Mouse (Mus musculus) limb, embryonic 10.5 days (tissue): ENCODE data around the gene Lrp1. TPM values are rescaled to one million over a fixed set of nuclear protein-coding genes. Genes with fewer than 3 reads are reported as not detected.

Experiments used
- DNase-seq: peaks from one replicate; pipeline ENCODE4 v3.0.0-alpha.2; 2017; ENCODE audit warnings: low spot score
- H3K27ac ChIP-seq: fragments of 300-500 bp; sonication (generic); 2 replicates; pipeline ENCODE4 v1.5.1; 2016; ENCODE audit warnings: mild to moderate bottlenecking
- H3K27me3 ChIP-seq: fragments of 300-500 bp; sonication (generic); 2 replicates; pipeline ENCODE4 v1.6.1; 2016; ENCODE audit warnings: low read depth, mild to moderate bottlenecking; ENCODE audit not compliant: poor library complexity, severe bottlenecking
- H3K36me3 ChIP-seq: fragments of 300-500 bp; sonication (generic); 2 replicates; pipeline ENCODE4 v1.6.1; 2016; ENCODE audit warnings: mild to moderate bottlenecking, moderate library complexity
- H3K4me1 ChIP-seq: fragments of 300-500 bp; sonication (generic); 2 replicates; pipeline ENCODE4 v1.6.1; 2016
- H3K4me3 ChIP-seq: fragments of 300-500 bp; sonication (generic); 2 replicates; pipeline ENCODE4 v1.5.1; 2016; ENCODE audit warnings: mild to moderate bottlenecking, moderate library complexity
- H3K9me3 ChIP-seq: fragments of 300-500 bp; sonication (generic); replicated peaks from 2 replicates; pipeline ENCODE4 v1.6.1; 2016; ENCODE audit warnings: mild to moderate bottlenecking
- WGBS: fragments of 180-500 bp; shearing (Covaris S2); methylation state at CpG from one replicate; pipeline ENCODE4 v1.1.7; 2016; 5-methylcytosine and 5-hydroxymethylcytosine counted together
- polyA plus RNA-seq: library from polyadenylated mRNA; unstranded; fragments of >200 nt; fragmentation: Nextera tagmentation; extraction: Ambion mirVana; gene quantifications from 2 replicates; pipeline ENCODE4 v1.2.1, GENCODE M21; 2016

Gene Lrp1
- polyA plus RNA-seq, 1 experiment from 2014 or later: 67.8 TPM

DNA sequence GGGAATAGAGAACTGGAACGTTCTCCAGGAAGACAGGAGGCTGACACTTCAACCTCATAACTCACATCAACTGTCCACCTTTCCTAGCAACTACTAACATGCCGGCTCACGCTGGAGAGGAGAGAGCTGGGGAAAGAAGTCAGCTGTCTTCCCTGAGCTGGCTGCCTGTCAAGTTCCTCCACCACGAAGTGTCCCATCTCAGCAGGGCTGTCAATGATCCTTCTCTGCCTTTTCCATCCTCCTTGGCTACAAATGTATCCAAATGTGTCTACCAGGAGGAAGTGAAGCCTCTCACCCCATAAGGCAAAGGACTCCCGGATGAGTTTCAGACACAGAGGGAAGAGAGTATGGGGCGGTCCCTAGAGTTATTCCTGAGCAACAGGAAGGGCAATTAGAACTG is 2.8 kb downstream of the Lrp1 start:
- peaks cover 13% of the 10 kb centered on the region for H3K36me3 ChIP-seq
- H3K4me1 ChIP-seq: peaks cover 94% of the 10 kb centered on the region
- peak overlapping the region; percentile 89 for H3K4me3 ChIP-seq
- no peak for DNase-seq
- H3K27ac ChIP-seq: no peak overlapping the region
- no peaks in the 10 kb centered on the region for H3K9me3 ChIP-seq
- 38% methylated on average over 6 of the region's 6 CpGs for WGBS
- no peaks in the 10 kb centered on the region for H3K27me3 ChIP-seq

GRCm38 (mm10) chr10:127617294-127617693 is 3.7 kb downstream of the Lrp1 start:
- peak overlapping the region; percentile 86 for H3K27ac ChIP-seq
- 68% methylated on average over 4 of the region's 4 CpGs for WGBS
- H3K4me1 ChIP-seq: peaks cover 97% of the 10 kb centered on the region
- H3K9me3 ChIP-seq: no peaks in the 10 kb centered on the region
- H3K36me3 ChIP-seq: peaks cover 22% of the 10 kb centered on the region
- H3K27me3 ChIP-seq: no peaks in the 10 kb centered on the region
- no peak for DNase-seq
- H3K4me3 ChIP-seq: peak overlapping the region; percentile 13; the same call in 1 of the 2 replicates

- Histone ChIP-seq H3K9me3 (no peaks in the 10 kb centered on the region), H3K27me3 (no peaks in the 10 kb centered on the region), H3K4me3 (peak overlapping the region; percentile 31), H3K4me1 (peaks cover 91% of the 10 kb centered on the region), H3K27ac (peak overlapping the region; percentile 86), H3K36me3 (peaks cover 32% of the 10 kb centered on the region)
- WGBS: 8% methylated on average over 7 of the region's 7 CpGs
- no peak for DNase-seq
Observed at GRCm38 (mm10) chr10:127616261-127616679, 4.7 kb downstream of the Lrp1 start.

DNA sequence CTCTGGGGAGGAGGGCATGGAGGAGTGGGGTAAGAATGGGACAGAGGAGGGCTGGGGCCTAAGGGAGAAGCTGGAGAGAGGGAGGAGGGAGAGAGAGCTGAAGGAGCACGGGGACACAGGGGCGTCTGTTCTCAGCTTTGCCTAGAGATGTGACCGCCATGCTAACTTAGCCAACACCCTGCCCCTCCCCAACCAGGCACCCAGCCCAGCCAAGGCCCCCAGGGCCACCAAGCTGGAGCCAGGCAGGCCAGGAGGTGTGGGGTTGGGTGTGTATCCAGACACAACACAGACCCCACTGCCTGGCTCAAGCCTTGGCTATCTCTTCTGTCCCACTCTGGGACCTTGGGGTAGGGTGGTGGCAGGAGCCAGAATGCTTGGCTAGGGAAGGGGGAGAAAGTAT is 5.4 kb downstream of the Lrp1 start:
- peaks cover 39% of the 10 kb centered on the region for H3K36me3 ChIP-seq
- peaks cover 86% of the 10 kb centered on the region for H3K4me1 ChIP-seq
- 76% methylated on average over 3 of the region's 3 CpGs for WGBS
- peak overlapping the region; percentile 86 for H3K27ac ChIP-seq
- peak overlapping the region; percentile 31 for H3K4me3 ChIP-seq
- no peaks in the 10 kb centered on the region for H3K9me3 ChIP-seq
- DNase-seq: no peak
- no peaks in the 10 kb centered on the region for H3K27me3 ChIP-seq

DNA sequence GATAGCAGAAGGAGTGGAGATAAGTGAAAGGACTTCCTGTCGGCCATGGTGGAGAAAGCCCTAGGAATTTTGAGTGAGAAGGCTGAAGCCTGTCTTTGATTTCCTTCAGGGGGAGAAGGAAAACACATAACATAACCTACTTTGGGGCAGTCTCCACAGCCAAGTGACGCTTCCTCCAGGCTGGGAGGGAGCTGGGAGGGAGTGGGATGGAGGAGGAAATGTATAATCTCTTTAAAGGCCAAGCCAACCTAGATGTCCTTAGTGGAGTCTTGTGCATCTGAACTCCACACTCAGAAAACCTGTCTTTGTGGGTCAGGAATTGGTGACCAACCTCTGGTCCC is 5.9 kb downstream of the Lrp1 start:
- H3K4me3 ChIP-seq: peak overlapping the region; percentile 31

DNA sequence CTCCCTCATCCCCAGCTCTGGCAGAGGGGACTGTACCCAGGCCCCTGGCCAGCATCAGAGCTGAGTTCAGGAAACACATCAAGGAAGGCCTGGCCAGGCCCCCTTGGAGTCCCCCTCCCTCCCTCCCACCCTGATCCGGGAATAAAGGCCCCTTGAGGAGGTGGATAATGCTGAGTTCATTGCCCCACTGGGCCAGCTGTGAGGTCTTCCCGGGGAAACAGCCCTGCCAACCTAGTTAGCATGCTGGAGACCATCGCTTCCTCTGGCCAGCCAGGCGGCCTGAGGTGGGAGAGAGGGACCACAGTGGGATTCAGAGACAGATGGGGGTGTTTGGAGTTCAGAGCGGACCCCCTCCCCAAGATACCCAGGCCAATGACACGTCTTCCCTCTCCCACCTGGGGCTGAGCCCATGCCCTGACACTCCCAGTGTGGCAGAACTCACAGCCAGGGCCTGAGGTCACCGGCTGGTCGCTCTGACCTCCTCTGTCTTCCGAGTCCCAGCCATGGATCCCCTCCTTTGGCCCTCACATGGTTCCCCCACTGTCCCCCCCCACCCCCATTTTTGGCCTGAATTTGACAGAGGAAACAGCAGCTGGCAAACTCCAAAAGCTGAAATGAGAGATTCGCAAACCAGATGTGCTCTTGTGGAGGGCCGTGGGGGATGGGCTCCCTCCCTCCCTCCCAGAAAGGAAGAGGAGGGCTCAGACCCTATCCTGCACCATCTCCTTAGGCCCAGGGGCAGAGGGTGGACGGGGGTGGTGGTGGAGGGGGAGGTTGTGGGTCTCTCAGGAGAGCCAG is 6.5 kb downstream of the Lrp1 start:
- H3K9me3 ChIP-seq: no peaks in the 10 kb centered on the region
- peaks cover 50% of the 10 kb centered on the region for H3K36me3 ChIP-seq
- WGBS: 10% methylated on average over 12 of the region's 12 CpGs
- H3K27ac ChIP-seq: peak overlapping the region; percentile 86
- H3K4me3 ChIP-seq: peak overlapping the region; percentile 31
- H3K4me1 ChIP-seq: peaks cover 79% of the 10 kb centered on the region
- no peaks in the 10 kb centered on the region for H3K27me3 ChIP-seq
- peak; percentile 64 for DNase-seq

More for the DNA sequence above, 5.9 kb downstream of the Lrp1 start:
- Histone ChIP-seq H3K27ac (peak overlapping the region; percentile 86), H3K36me3 (peaks cover 45% of the 10 kb centered on the region), H3K9me3 (no peaks in the 10 kb centered on the region), H3K27me3 (no peaks in the 10 kb centered on the region), H3K4me1 (peaks cover 80% of the 10 kb centered on the region)
- no peak for DNase-seq
- WGBS: 12% methylated on average over 2 of the region's 2 CpGs

DNA sequence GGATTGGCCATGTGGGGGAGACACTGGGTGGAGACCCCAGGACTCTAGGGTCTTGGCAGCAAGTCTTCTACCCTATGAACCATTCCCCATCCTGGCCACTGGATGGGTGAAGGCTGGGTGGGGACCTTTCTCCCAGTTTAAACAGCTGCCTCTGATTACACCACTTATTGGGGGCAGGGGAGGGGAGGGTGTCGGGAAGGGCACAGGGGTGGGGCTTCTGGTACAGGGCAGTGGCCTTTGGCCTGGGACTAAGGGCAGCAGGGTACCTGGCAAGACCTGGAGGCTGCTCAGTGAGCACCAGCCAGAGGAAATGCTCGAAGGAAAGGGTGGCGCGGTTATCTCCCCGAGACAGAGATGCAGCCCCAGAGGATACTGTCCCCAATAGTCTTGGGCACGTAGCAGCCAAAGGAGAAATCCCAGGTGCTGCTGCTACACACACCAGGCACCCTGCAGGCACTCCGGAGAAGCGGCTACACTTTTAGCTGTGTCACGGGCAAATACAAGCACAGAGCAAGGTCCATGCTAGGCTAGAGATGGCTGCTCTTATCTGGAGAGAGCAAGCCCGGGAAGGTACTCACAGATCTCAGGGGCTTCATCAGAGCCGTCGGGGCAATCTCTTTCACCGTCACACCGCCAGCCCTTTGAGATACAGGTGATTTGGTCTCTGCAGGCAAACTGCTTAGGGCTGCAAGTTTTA is 8.7 kb downstream of the Lrp1 start:
- no peak for DNase-seq
- H3K4me1 ChIP-seq: peaks cover 69% of the 10 kb centered on the region
- H3K9me3 ChIP-seq: no peaks in the 10 kb centered on the region
- no peak overlapping the region; the same call in 1 of the 2 replicates for H3K27ac ChIP-seq
- H3K27me3 ChIP-seq: no peaks in the 10 kb centered on the region
- WGBS: 89% methylated on average over 14 of the region's 14 CpGs
- no peak overlapping the region for H3K4me3 ChIP-seq
- H3K36me3 ChIP-seq: peaks cover 68% of the 10 kb centered on the region

- Histone ChIP-seq H3K36me3 (peaks cover 86% of the 10 kb centered on the region), H3K27ac (no peak overlapping the region), H3K27me3 (no peaks in the 10 kb centered on the region), H3K4me3 (no peak overlapping the region), H3K4me1 (peaks cover 53% of the 10 kb centered on the region), H3K9me3 (no peaks in the 10 kb centered on the region)
- no peak for DNase-seq
- WGBS: 88% methylated on average over 9 of the region's 9 CpGs
Observed at GRCm38 (mm10) chr10:127610066-127610415, 10.9 kb downstream of the Lrp1 start.

DNA sequence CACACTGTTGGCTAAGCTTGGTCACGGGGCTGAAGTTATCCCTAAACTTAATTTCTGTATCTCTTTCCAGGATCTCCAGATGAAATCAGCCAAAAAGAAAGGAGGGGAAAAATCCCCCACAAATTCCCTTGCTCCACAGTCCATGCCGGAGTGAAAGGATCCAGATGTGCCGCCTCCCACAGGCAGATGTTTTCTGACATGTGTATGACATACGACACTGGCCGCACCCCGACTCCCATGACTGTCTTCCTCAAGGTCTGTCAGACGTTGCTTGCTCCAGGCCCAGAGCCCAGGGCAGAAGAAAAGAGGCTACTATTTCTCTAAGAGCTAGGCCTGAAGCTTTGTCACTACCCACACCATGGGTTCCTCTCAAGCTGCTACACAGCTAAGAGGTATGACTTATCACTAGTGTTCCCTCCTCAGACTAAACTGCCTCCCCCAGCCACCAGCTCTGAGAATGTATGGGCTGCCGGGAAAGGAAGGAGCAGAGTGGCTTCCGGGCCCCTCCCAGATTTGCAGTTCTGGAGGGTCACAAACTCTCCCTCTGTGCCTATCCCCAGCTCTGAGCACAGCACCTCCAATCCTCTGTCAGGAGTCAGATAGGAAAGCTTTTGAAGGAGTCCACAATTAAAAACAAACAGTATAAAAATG is 11.4 kb downstream of the Lrp1 start:
- no peaks in the 10 kb centered on the region for H3K9me3 ChIP-seq
- H3K4me1 ChIP-seq: peaks cover 53% of the 10 kb centered on the region
- H3K27ac ChIP-seq: peak overlapping the region; percentile 16; the same call in 1 of the 2 replicates
- DNase-seq: no peak
- WGBS: 73% methylated on average over 9 of the region's 9 CpGs
- H3K27me3 ChIP-seq: no peaks in the 10 kb centered on the region
- peaks cover 91% of the 10 kb centered on the region for H3K36me3 ChIP-seq
- no peak overlapping the region for H3K4me3 ChIP-seq

DNA sequence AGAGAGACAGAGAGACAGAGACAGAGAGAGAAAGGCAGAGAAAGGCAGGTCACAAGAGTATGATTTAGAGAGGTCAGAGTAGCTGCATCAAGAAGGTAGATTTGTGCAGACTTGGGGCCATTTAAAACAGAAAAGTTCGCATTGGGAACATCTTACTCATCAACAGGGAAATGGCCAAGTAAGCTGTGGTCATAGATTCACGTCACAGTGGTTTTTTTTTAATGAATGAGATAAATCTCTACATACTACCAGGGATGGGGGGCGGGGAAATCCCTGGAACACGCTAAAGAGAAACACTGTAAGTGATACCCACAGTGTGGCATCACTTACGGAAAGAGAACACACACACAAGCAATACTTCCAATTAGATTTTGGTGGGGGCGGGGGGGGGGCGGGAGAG is 13.9 kb downstream of the Lrp1 start:
- H3K4me1 ChIP-seq: peaks cover 47% of the 10 kb centered on the region

GRCm38 (mm10) chr10:127605756-127606155 is 15.2 kb downstream of the Lrp1 start:
- Histone ChIP-seq H3K36me3 (peaks cover 98% of the 10 kb centered on the region), H3K9me3 (no peaks in the 10 kb centered on the region), H3K27me3 (no peaks in the 10 kb centered on the region), H3K4me3 (no peak overlapping the region), H3K27ac (no peak overlapping the region), H3K4me1 (peaks cover 49% of the 10 kb centered on the region)
- no peak for DNase-seq
- WGBS: 96% methylated on average over 9 of the region's 9 CpGs

More for the DNA sequence above, 13.9 kb downstream of the Lrp1 start:
- Histone ChIP-seq H3K36me3 (peaks cover 98% of the 10 kb centered on the region), H3K4me3 (no peak overlapping the region), H3K27me3 (no peaks in the 10 kb centered on the region), H3K9me3 (no peaks in the 10 kb centered on the region), H3K27ac (no peak overlapping the region)
- 88% methylated on average over 7 of the region's 7 CpGs for WGBS
- DNase-seq: no peak

DNA sequence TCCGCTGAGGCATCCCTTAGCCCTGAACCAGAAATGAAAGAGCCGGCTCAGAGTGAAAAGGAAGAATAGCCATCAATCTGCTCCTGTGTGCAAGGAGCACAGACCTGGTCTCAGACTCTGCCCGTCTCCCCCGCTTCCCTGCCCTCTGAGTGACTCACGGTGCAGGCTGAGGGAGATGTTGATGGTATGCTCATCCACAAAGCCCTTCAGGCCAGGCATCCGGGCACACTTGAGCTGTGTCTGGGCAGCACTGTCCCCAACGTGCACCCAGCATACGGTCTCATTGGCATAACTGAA is 15.7 kb downstream of the Lrp1 start:
- H3K4me3 ChIP-seq: no peak overlapping the region
- peaks cover 55% of the 10 kb centered on the region for H3K4me1 ChIP-seq
- 78% methylated on average over 8 of the region's 8 CpGs for WGBS
- DNase-seq: no peak
- H3K27ac ChIP-seq: 0 out of 2 replicates have a peak overlapping the region, but pooled peaks have one; percentile 16
- H3K9me3 ChIP-seq: no peaks in the 10 kb centered on the region
- no peaks in the 10 kb centered on the region for H3K27me3 ChIP-seq
- H3K36me3 ChIP-seq: peaks cover 98% of the 10 kb centered on the region
